Mouse (Mus musculus): ENCODE measurements around the gene Ppm1a. TPM values are rescaled to one million over a fixed set of nuclear protein-coding genes. Genes with fewer than 3 reads are reported as not detected.

The Ppm1a gene
- total RNA-seq, 1 experiment from 2014 or later = 148 TPM

Other genes with a start within 250 kb of the Ppm1a start
- gene Pcnx4, start 221.1 kb upstream of the Ppm1a start, total RNA-seq (2017) = 1.4 and 1.6 TPM in 2 replicates
- not detected in 2 replicates for gene Gm4756, start 107.8 kb upstream of the Ppm1a start, total RNA-seq (2017)
- gene Dhrs7, start 92.5 kb upstream of the Ppm1a start, total RNA-seq (2017) = 262 and 271 TPM in 2 replicates
- not detected in 2 replicates for gene Six6, start 182.4 kb downstream of the Ppm1a start, total RNA-seq (2017)
- gene 4930447C04Rik, start 183.3 kb downstream of the Ppm1a start, total RNA-seq (2017) = 0.35 TPM in 1 of 2 replicates, not detected in the other